Mouse (Mus musculus) brain, adult 10 weeks (tissue): ENCODE results near the gene 4930505A04Rik. TPM values are rescaled to one million over a fixed set of nuclear protein-coding genes. Genes with fewer than 3 reads are reported as not detected.

Source experiments
- polyA plus RNA-seq: library from polyadenylated mRNA; stranded (reverse); fragments of 350-450 nt; fragmentation: Illumina TruSeq; extraction: RNeasy Lipid Tissue Mini Kit (QIAGEN cat#74804); gene quantifications from one replicate; pipeline ENCODE4 v1.2.3, GENCODE M21; 2015; ENCODE audit warnings: low read depth, low replicate concordance

Gene 4930505A04Rik
- polyA plus RNA-seq: 0.57 TPM

DNA sequence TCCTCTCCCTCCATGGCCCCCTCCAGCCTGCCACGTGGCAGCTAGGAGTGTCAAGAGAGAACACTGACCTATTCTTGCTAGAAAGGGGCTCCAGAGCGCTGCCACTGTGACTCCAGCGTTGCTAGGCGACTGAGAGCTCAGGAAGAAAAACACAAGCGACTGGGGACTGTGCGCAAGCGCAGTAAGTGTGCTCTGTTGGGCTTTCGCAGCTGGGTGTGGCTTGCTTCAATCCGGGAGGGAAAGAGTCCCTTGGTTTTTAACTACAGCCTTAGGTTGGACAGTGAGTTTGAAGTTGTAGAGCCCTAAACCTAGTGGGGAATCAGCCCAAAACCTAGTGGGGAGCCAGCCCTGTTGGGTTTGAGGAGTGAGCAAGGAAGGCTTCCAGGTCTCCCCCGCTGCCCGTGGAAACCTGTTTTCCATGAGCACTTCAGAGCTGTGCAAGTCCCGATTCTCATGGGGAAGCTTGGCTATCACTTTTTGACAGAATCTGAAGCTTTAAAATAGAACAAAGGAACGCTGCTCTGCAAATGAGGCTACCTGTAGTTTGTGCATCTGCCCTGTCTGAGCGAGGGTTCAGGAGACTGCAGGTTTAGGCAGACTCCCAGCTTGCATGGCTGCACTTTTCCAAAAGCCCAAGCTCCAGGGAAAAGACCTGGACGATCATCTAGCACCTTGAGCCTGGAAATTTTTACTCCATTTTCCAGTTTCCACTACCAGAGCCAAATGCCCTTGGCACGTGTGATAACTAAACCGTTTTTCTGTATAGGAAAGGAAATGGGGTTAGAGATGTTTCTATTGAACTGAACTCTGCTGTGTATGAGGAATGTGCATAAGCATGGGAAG lies at the start of gene 4930505A04Rik:
Gene 4930505A04Rik, minus strand, starts transcription at position 77 of the 843 bp plus-strand sequence.

Other genes starting within 250 kb of the 4930505A04Rik start
- gene Sptbn1, start 203.7 kb downstream of the 4930505A04Rik start, polyA plus RNA-seq: 277 TPM
- 76.4 TPM for gene Acyp2, start 177.8 kb upstream of the 4930505A04Rik start, polyA plus RNA-seq